Mouse (Mus musculus): ENCODE measurements around the gene Plcb3. TPM values are rescaled to one million over a fixed set of nuclear protein-coding genes. Genes with fewer than 3 reads are reported as not detected.

Plcb3 gene
- polyA plus RNA-seq, 1 experiment from 2014 or later = 50.6 TPM

DNA sequence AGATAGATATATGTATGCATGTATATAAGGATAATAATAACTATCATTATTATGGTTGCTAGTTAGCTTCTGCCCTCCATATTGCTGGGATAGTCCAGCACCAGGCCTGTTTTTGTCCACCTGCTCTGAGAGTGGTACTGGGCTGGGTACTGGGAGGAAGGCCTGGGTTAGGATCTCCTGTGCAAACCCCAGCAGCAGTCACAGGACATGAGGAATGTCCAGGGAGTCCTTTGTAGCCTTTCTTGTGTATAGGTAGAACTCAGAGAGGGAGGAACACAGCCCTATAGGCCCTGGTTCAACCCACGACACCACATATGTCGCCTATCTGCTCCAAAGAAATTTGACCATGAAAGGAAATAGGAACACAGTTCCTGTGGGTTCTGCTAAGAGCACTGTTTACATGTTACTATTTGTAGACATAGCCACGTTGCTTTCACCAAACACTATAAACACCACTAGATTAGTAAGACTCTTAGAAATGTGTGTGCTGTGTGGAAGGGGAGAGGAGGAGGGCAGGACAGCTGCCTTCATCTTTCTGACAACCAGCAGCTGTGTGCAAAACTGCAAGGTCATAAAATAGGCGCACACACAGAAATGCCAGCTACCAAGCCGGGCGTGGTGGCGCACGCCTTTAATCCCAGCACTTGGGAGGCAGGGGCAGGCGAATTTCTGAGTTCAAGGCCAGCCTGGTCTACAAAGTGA is 30.8 kb upstream of the Plcb3 start:
- 72% methylated on average over 9 of the region's 9 CpGs for WGBS
- Histone ChIP-seq H3K27ac (ENCODE audit: low read length) (peak overlapping the region; percentile 71; the same call in 1 of the 2 replicates), H3K27me3 (ENCODE audit: control insufficient read depth, insufficient read depth, low read length) (no peaks in the 10 kb centered on the region), H3K36me3 (ENCODE audit: control insufficient read depth, insufficient read depth, low read length) (no peaks in the 10 kb centered on the region), H3K4me3 (ENCODE audit: low read depth, low read length) (no peak overlapping the region), H3K4me1 (ENCODE audit: control insufficient read depth, insufficient read depth, low read length) (no peaks in the 10 kb centered on the region), H3K4me2 (replicated peaks; ENCODE audit: low read depth, low read length) (no peak overlapping the region), H3K9me3 (ENCODE audit: control insufficient read depth, low read depth, low read length) (no peaks in the 10 kb centered on the region), H3K9ac (replicated peaks; ENCODE audit: low read depth, low read length) (no peak overlapping the region)
- ATAC-seq (ENCODE audit: insufficient number of reproducible peaks, insufficient read depth, low FRiP score, low read depth) = no peak

- Histone ChIP-seq H3K27me3 (ENCODE audit: control insufficient read depth, insufficient read depth, low read length) (no peaks in the 10 kb centered on the region), H3K36me3 (ENCODE audit: control insufficient read depth, insufficient read depth, low read length) (no peaks in the 10 kb centered on the region; the same call in 1 of the 2 replicates), H3K4me1 (ENCODE audit: control insufficient read depth, insufficient read depth, low read length) (peaks cover 15% of the 10 kb centered on the region), H3K9ac (replicated peaks; ENCODE audit: low read depth, low read length) (no peak overlapping the region), H3K27ac (ENCODE audit: low read length) (no peak overlapping the region), H3K4me3 (ENCODE audit: low read depth, low read length) (no peak overlapping the region), H3K4me2 (replicated peaks; ENCODE audit: low read depth, low read length) (no peak overlapping the region), H3K9me3 (ENCODE audit: control insufficient read depth, low read depth, low read length) (no peaks in the 10 kb centered on the region)
- ATAC-seq (ENCODE audit: insufficient number of reproducible peaks, insufficient read depth, low FRiP score, low read depth) = no peak
- WGBS = 94% methylated on average over 19 of the region's 19 CpGs
Measured at GRCm38 (mm10) chr19:6999360-7000063, 23.2 kb upstream of the Plcb3 start.

- no peak overlapping the region for H3K4me2 ChIP-seq (replicated peaks; ENCODE audit: low read depth, low read length)
- 77% methylated on average over 9 of the region's 9 CpGs for WGBS
- ATAC-seq (ENCODE audit: insufficient number of reproducible peaks, insufficient read depth, low FRiP score, low read depth) = no peak
Measured at GRCm38 (mm10) chr19:6997721-6998290, 21.5 kb upstream of the Plcb3 start.

DNA sequence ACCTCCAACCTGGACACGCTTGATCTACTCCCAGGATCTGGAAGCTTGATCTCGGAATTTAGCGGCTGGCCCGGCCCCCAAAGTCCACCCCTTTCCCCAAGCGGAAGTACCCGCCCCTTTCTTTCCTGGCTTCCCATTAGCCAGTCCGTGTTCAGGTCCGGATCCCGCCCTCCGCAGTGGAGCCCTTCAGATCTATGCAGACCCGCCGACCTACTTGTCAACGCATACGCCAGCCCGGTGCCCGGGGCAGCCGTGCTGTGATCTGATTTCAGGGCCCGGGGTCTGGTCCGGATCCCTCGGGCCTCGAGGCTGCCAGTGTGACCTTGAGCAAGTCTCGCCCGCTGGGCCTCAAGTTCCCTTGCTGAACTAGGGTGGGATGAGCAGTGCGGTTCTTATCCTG is 19.7 kb upstream of the Plcb3 start, which contains the start of the genes Nudt22 and Trpt1:
Gene Nudt22 (minus strand): TSS at position 112 of the 400 bp plus-strand sequence.
Gene Trpt1 (plus strand): TSS at position 126 of the 400 bp plus-strand sequence.
- Histone ChIP-seq H3K4me2 (replicated peaks; ENCODE audit: low read depth, low read length) (peak within 1 kb of the TSS; percentile 86), H3K4me3 (ENCODE audit: low read depth, low read length) (peak within 1 kb of the TSS; percentile 57), H3K9me3 (ENCODE audit: control insufficient read depth, low read depth, low read length) (no peaks in the 10 kb centered on the region), H3K27me3 (ENCODE audit: control insufficient read depth, insufficient read depth, low read length) (no peaks in the 10 kb centered on the region), H3K36me3 (ENCODE audit: control insufficient read depth, insufficient read depth, low read length) (no peaks in the 10 kb centered on the region; the same call in 1 of the 2 replicates), H3K4me1 (ENCODE audit: control insufficient read depth, insufficient read depth, low read length) (peaks cover 24% of the 10 kb centered on the region), H3K9ac (replicated peaks; ENCODE audit: low read depth, low read length) (peak within 1 kb of the TSS; percentile 73), H3K27ac (ENCODE audit: low read length) (peak within 1 kb of the TSS; percentile 40; the same call in 1 of the 2 replicates)
- ATAC-seq (ENCODE audit: insufficient number of reproducible peaks, insufficient read depth, low FRiP score, low read depth) = peak; percentile 66; the same call in 1 of the 2 replicates
- WGBS = under 1% methylated on average over 24 of the region's 24 CpGs

More at GRCm38 (mm10) chr19:6997721-6998290, 21.5 kb upstream of the Plcb3 start:
- peaks cover 19% of the 10 kb centered on the region for H3K4me1 ChIP-seq (ENCODE audit: control insufficient read depth, insufficient read depth, low read length)
- H3K27ac ChIP-seq (ENCODE audit: low read length) = no peak overlapping the region
- H3K4me3 ChIP-seq (ENCODE audit: low read depth, low read length) = no peak overlapping the region
- H3K36me3 ChIP-seq (ENCODE audit: control insufficient read depth, insufficient read depth, low read length) = no peaks in the 10 kb centered on the region; the same call in 1 of the 2 replicates
- H3K9me3 ChIP-seq (ENCODE audit: control insufficient read depth, low read depth, low read length) = no peaks in the 10 kb centered on the region
- no peaks in the 10 kb centered on the region for H3K27me3 ChIP-seq (ENCODE audit: control insufficient read depth, insufficient read depth, low read length)
- H3K9ac ChIP-seq (replicated peaks; ENCODE audit: low read depth, low read length) = no peak overlapping the region

DNA sequence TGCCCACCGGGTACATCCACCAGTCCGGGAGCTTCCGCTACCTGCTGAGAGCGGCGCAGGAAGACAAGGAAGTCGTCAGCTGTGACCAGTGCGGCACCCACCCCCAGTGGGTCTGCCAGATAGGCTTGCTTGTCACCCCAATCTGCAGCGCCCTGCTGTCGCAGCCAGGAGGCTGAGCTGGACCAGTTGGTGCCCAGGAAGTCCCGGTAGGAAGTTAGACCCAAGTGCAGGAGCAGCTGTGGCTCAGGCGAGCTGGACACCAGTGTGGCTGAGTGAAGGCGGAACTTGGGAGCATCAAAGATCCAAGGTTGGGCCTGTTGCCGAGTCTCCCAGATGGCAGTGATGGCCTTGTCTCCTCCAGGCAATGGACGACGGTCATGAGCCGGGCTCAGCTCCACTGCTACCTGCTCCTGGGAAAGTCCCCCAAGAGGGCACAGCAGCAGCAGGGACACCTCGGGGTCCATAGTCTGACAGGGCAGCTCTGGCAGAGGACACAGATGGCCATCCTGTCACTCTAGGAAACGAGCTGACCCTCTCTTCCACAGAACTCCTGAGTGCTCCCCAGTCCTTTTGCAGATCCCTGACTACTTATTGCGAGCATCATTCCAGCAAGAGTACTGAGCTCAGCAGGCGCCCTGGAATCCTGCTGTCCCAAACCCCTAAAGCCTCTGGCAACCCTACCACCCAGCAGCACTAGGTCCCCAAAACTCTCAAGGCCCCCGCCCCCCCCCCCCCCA is 19.2 kb upstream of the Plcb3 start:
- no peaks in the 10 kb centered on the region for H3K27me3 ChIP-seq (ENCODE audit: control insufficient read depth, insufficient read depth, low read length)
- peak overlapping the region; percentile 57 for H3K4me3 ChIP-seq (ENCODE audit: low read depth, low read length)
- peak overlapping the region; percentile 42 for H3K9ac ChIP-seq (replicated peaks; ENCODE audit: low read depth, low read length)
- 47% methylated on average over 21 of the region's 21 CpGs for WGBS
- H3K4me2 ChIP-seq (replicated peaks; ENCODE audit: low read depth, low read length) = peak overlapping the region; percentile 86
- H3K9me3 ChIP-seq (ENCODE audit: control insufficient read depth, low read depth, low read length) = no peaks in the 10 kb centered on the region
- H3K36me3 ChIP-seq (ENCODE audit: control insufficient read depth, insufficient read depth, low read length) = no peaks in the 10 kb centered on the region; the same call in 1 of the 2 replicates
- ATAC-seq (ENCODE audit: insufficient number of reproducible peaks, insufficient read depth, low FRiP score, low read depth) = no peak
- no peak overlapping the region; the same call in 1 of the 2 replicates for H3K27ac ChIP-seq (ENCODE audit: low read length)
- H3K4me1 ChIP-seq (ENCODE audit: control insufficient read depth, insufficient read depth, low read length) = peaks cover 24% of the 10 kb centered on the region

- H3K9me3 ChIP-seq (ENCODE audit: control insufficient read depth, low read depth, low read length) = no peaks in the 10 kb centered on the region
- ATAC-seq (ENCODE audit: insufficient number of reproducible peaks, insufficient read depth, low FRiP score, low read depth) = no peak
- H3K9ac ChIP-seq (replicated peaks; ENCODE audit: low read depth, low read length) = 0 out of 2 replicates have a peak overlapping the region, but pooled peaks have one; percentile 42
Measured at GRCm38 (mm10) chr19:6994489-6994888, 18.2 kb upstream of the Plcb3 start.

DNA sequence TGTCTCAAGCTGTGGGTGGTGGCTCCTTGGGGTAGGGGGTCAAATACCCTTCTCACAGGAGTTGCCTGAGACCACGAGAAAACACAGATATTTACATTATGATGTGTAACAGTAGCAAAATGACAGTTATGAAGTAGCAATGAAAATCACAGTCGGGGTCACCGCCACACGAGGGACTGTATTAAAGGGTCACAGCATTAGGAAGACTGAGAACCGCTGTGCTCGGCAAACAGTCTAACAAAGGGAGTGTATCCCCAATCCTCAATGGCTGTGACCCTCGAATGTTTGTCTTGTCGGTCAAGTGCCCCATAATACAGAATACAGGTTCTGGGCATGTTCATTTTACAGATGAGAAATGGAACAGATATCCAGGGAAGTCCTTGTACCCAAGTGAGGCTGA is 17.7 kb upstream of the Plcb3 start:
- no peak for ATAC-seq (ENCODE audit: insufficient number of reproducible peaks, insufficient read depth, low FRiP score, low read depth)
- peaks cover 24% of the 10 kb centered on the region for H3K4me1 ChIP-seq (ENCODE audit: control insufficient read depth, insufficient read depth, low read length)
- WGBS = 77% methylated on average over 8 of the region's 8 CpGs
- H3K9ac ChIP-seq (replicated peaks; ENCODE audit: low read depth, low read length) = no peak overlapping the region
- H3K36me3 ChIP-seq (ENCODE audit: control insufficient read depth, insufficient read depth, low read length) = no peaks in the 10 kb centered on the region
- no peaks in the 10 kb centered on the region for H3K27me3 ChIP-seq (ENCODE audit: control insufficient read depth, insufficient read depth, low read length)
- H3K27ac ChIP-seq (ENCODE audit: low read length) = no peak overlapping the region
- no peak overlapping the region for H3K4me3 ChIP-seq (ENCODE audit: low read depth, low read length)
- H3K4me2 ChIP-seq (replicated peaks; ENCODE audit: low read depth, low read length) = no peak overlapping the region
- H3K9me3 ChIP-seq (ENCODE audit: control insufficient read depth, low read depth, low read length) = no peaks in the 10 kb centered on the region

More at GRCm38 (mm10) chr19:6994489-6994888, 18.2 kb upstream of the Plcb3 start:
- 82% methylated on average over 8 of the region's 8 CpGs for WGBS
- Histone ChIP-seq H3K27me3 (ENCODE audit: control insufficient read depth, insufficient read depth, low read length) (no peaks in the 10 kb centered on the region), H3K36me3 (ENCODE audit: control insufficient read depth, insufficient read depth, low read length) (no peaks in the 10 kb centered on the region), H3K4me2 (replicated peaks; ENCODE audit: low read depth, low read length) (no peak overlapping the region), H3K4me1 (ENCODE audit: control insufficient read depth, insufficient read depth, low read length) (peaks cover 24% of the 10 kb centered on the region), H3K4me3 (ENCODE audit: low read depth, low read length) (no peak overlapping the region), H3K27ac (ENCODE audit: low read length) (no peak overlapping the region)

Measured in stomach, embryonic 14.5 days (tissue).